Mouse (Mus musculus) MEL-GATA-1-ER (cell line): ENCODE measurements around the gene Tlr6.

Experiments
- DNase-seq: peaks from one replicate; pipeline ENCODE4 v3.0.0-alpha.2; 2012; ENCODE audit warnings: low read depth; ENCODE audit errors: extremely low read depth

The Tlr6 gene

GRCm38 (mm10) chr5:64932775-64933174 is 27.1 kb downstream of the Tlr6 start:
- no peak for DNase-seq

GRCm38 (mm10) chr5:64932215-64932614 is 27.7 kb downstream of the Tlr6 start:
- no peak for DNase-seq

GRCm38 (mm10) chr5:64922891-64923381 is 37.0 kb downstream of the Tlr6 start:
- DNase-seq = no peak

- DNase-seq = no peak
Measured at GRCm38 (mm10) chr5:64918616-64919597, 41.0 kb downstream of the Tlr6 start.

- DNase-seq = no peak
Measured at GRCm38 (mm10) chr5:64917721-64918120, 42.2 kb downstream of the Tlr6 start.

GRCm38 (mm10) chr5:64917161-64917560 is 42.7 kb downstream of the Tlr6 start:
- DNase-seq = no peak

GRCm38 (mm10) chr5:64908585-64909284 is 51.2 kb downstream of the Tlr6 start:
- no peak for DNase-seq

- DNase-seq = no peak
Measured at GRCm38 (mm10) chr5:64907906-64908305, 52.0 kb downstream of the Tlr6 start.

GRCm38 (mm10) chr5:64905516-64906271 is 54.2 kb downstream of the Tlr6 start:
- DNase-seq = no peak
